Comparison of ENCODE assay signal across 8 mouse cellular contexts in genomic region chr8:35205536-35205935, GRCm38 (mm10).
DNase-seq lines count a peak whose midpoint lies in the region; ATAC-seq and TF ChIP-seq lines count a peak whose summit lies in the region.

No protein-coding gene starts in this region.

- H3K27me3 ChIP-seq in liver, postnatal 0 days (ENCODE audit: insufficient read depth, low read length) = no peaks in the 10 kb centered on the region
- H3K27me3 ChIP-seq in neural tube, embryonic 15.5 days (replicated peaks) = no peaks in the 10 kb centered on the region

- peak overlapping the region; percentile 70 for H3K4me2 ChIP-seq in liver, postnatal 0 days (ENCODE audit: low read depth, low read length)
- H3K4me2 ChIP-seq in neural tube, embryonic 15.5 days = peak overlapping the region; percentile 25

- ATAC-seq in liver, postnatal 0 days = peak; percentile 70
- ATAC-seq in neural tube, embryonic 15.5 days (ENCODE audit: low FRiP score) = no peak

- no peak for TF ChIP-seq EP300 in liver, postnatal 0 days (IDR thresholded peaks at IDR 0.05; ENCODE audit: low read depth)

- peak overlapping the region; percentile 84 for H3K27ac ChIP-seq in gastrocnemius, adult 2 months
- H3K27ac ChIP-seq in liver, postnatal 0 days (ENCODE audit: low read depth) = peak overlapping the region; percentile 91
- H3K27ac ChIP-seq in neural tube, embryonic 15.5 days (replicated peaks) = no peak overlapping the region

- intact Hi-C loops in gastrocnemius, adult 2 months (cut with DNase I) = no loop called here

- H3K9me3 ChIP-seq in liver, postnatal 0 days (ENCODE audit: low read length) = no peaks in the 10 kb centered on the region
- H3K9me3 ChIP-seq in neural tube, embryonic 15.5 days (replicated peaks) = no peaks in the 10 kb centered on the region

- peak overlapping the region; percentile 40 for H3K4me3 ChIP-seq in gastrocnemius, adult 2 months
- peak overlapping the region; percentile 30 for H3K4me3 ChIP-seq in liver, postnatal 0 days (ENCODE audit: low read depth, low read length)
- no peak overlapping the region for H3K4me3 ChIP-seq in neural tube, embryonic 15.5 days (replicated peaks)

- under 1% methylated on average over 8 of the region's 8 CpGs for WGBS in liver, postnatal 0 days (ENCODE audit: insufficient replicate concordance)
- 25% methylated on average over 8 of the region's 8 CpGs for WGBS in neural tube, embryonic 15.5 days

- peaks cover 29% of the 10 kb centered on the region for H3K4me1 ChIP-seq in liver, postnatal 0 days (ENCODE audit: insufficient read depth)
- peaks cover 12% of the 10 kb centered on the region; the same call in 1 of the 2 replicates for H3K4me1 ChIP-seq in neural tube, embryonic 15.5 days

- H3K9ac ChIP-seq in liver, postnatal 0 days (replicated peaks) = peak overlapping the region; percentile 41; the same call in 1 of the 2 replicates
- no peak overlapping the region for H3K9ac ChIP-seq in neural tube, embryonic 15.5 days (replicated peaks)

- TF ChIP-seq CTCF in gastrocnemius, adult 2 months (IDR thresholded peaks at IDR 0.05) = peak; percentile 57
- peak; percentile 75 for TF ChIP-seq CTCF in liver, postnatal 0 days (IDR thresholded peaks at IDR 0.05; ENCODE audit: low read depth)

- H3K36me3 ChIP-seq in liver, postnatal 0 days (replicated peaks; ENCODE audit: insufficient read depth, low read length) = no peaks in the 10 kb centered on the region
- no peaks in the 10 kb centered on the region for H3K36me3 ChIP-seq in neural tube, embryonic 15.5 days

- DNase-seq in right cerebral cortex, postnatal 14 days = peak; percentile 17
- DNase-seq in right cerebral cortex, postnatal 25 days = no peak
- DNase-seq in c-Kit-positive CD71-negative TER-119-negative erythroid progenitor cells, embryonic 14.5 days (ENCODE audit: low read depth) = peak; percentile 58
- peak; percentile 55 for DNase-seq in gastrocnemius, adult 2 months
- peak; percentile 36 for DNase-seq in kidney, adult 11 months
- DNase-seq in liver, postnatal 0 days = peak; percentile 81
- DNase-seq in right cerebral cortex, postnatal 36 days (ENCODE audit: low spot score in 2 of 2) = no peak

Comparison
In these comparisons a context has a peak if more than half of its experiments do, and no peak if none do; other contexts are left out.
1. DNase-seq: peak in right cerebral cortex, postnatal 14 days (single experiment), c-Kit-positive CD71-negative TER-119-negative erythroid progenitor cells, embryonic 14.5 days (single experiment), gastrocnemius, adult 2 months (single experiment), kidney, adult 11 months (single experiment) and liver, postnatal 0 days (single experiment); none in right cerebral cortex, postnatal 25 days (single experiment) and right cerebral cortex, postnatal 36 days (0 of 2).